Mouse (Mus musculus) cerebellum, adult 2 months (tissue): Measurements from ENCODE around the gene Prex1.

ENCODE experiments used
- CTCF ChIP-seq: fragments of 200-500 bp; IDR thresholded peaks from 2 replicates; pipeline ENCODE4 v1.5.1; 2011; ENCODE audit warnings: low read depth, mild to moderate bottlenecking, control low read depth, low read length, moderate library complexity, borderline replicate concordance; ENCODE audit not compliant: insufficient read depth
- POLR2A ChIP-seq: fragments of 200-500 bp; IDR thresholded peaks from 2 replicates; pipeline ENCODE4 v1.6.1; 2011; ENCODE audit warnings: low read length, control low read depth, borderline replicate concordance; ENCODE audit not compliant: insufficient read depth

DNA sequence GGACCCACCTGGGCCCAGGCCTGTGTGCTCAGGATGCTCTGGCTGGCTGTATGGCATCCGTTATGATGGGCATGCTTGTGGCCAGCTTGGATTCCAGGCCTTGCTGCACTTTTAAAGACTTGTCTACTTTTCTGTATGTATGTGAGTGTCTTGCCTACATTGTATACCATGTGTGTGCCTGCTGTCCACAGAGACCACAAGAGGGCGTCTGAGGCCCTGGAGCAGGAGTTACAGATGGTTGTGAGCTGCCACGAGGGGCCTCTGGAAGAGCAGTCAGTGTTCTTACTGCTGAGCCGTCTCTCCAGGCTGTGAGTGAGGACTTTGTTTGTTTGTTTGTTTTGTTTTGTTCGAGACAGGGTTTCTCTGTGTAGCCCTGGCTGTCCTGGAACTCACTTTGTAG is 148.1 kb downstream of the Prex1 start:
- no peak for TF ChIP-seq CTCF
- no peak for TF ChIP-seq POLR2A
